Mouse (Mus musculus) intestine, postnatal 0 days (tissue): ENCODE results near the gene Ndufa7. TPM values are rescaled to one million over a fixed set of nuclear protein-coding genes. Genes with fewer than 3 reads are reported as not detected.
A peak's percentile ranks its signal among the peaks of the same experiment; 100 is the strongest.

Experiments used
- ATAC-seq: fragments of 200-750 bp; cut with Nextera tagmentation; 2 replicates; pipeline ENCODE4 v1.8.0; 2017; ENCODE audit warnings: mild to moderate bottlenecking, moderate TSS enrichment, moderate library complexity
- H3K27ac ChIP-seq: fragments of 300-500 bp; sonication (generic); 2 replicates; pipeline ENCODE4 v1.5.1; 2014; ENCODE audit warnings: mild to moderate bottlenecking, low read depth, low read length, moderate library complexity
- H3K27me3 ChIP-seq: fragments of 300-500 bp; sonication (generic); replicated peaks from 2 replicates; pipeline ENCODE4 v1.6.1; 2014; ENCODE audit warnings: low read length, mixed read lengths; ENCODE audit not compliant: control insufficient read depth, insufficient read depth
- H3K36me3 ChIP-seq: fragments of 300-500 bp; sonication (generic); 2 replicates; pipeline ENCODE4 v1.6.1; 2014; ENCODE audit warnings: mild to moderate bottlenecking, moderate library complexity; ENCODE audit not compliant: control insufficient read depth, insufficient read depth
- H3K4me1 ChIP-seq: fragments of 300-500 bp; sonication (generic); replicated peaks from 2 replicates; pipeline ENCODE4 v1.6.1; 2014; ENCODE audit warnings: antibody characterized with exemption, low read length, mixed read lengths; ENCODE audit not compliant: control insufficient read depth, insufficient read depth
- H3K4me2 ChIP-seq: fragments of 300-500 bp; sonication (generic); replicated peaks from 2 replicates; pipeline ENCODE4 v1.6.1; 2014; ENCODE audit warnings: low read depth, mild to moderate bottlenecking, moderate library complexity
- H3K4me3 ChIP-seq: fragments of 300-500 bp; sonication (generic); 2 replicates; pipeline ENCODE4 v1.5.1; 2014; ENCODE audit warnings: low read depth, low read length
- H3K9ac ChIP-seq: fragments of 300-500 bp; sonication (generic); 2 replicates; pipeline ENCODE4 v1.6.1; 2014; ENCODE audit warnings: mild to moderate bottlenecking, low read depth, low read length
- H3K9me3 ChIP-seq: fragments of 300-500 bp; sonication (generic); 2 replicates; pipeline ENCODE4 v1.6.1; 2016; ENCODE audit warnings: mixed run types; ENCODE audit not compliant: control insufficient read depth
- CTCF ChIP-seq: sonication (generic); IDR thresholded peaks from 2 replicates; pipeline ENCODE4 v1.5.1; 2016; ENCODE audit warnings: low read depth, mild to moderate bottlenecking, control low read depth, antibody characterized with exemption, moderate library complexity
- WGBS: fragments of 180-500 bp; shearing (Covaris S2); extraction: QIAGEN DNeasy Blood & Tissue Kit; methylation state at CpG from one replicate; pipeline ENCODE4 v1.1.7; 2014; 5-methylcytosine and 5-hydroxymethylcytosine counted together
- polyA plus RNA-seq: library from polyadenylated mRNA; unstranded; fragments of >200 nt; fragmentation: Nextera tagmentation; extraction: Ambion mirVana; gene quantifications from 2 replicates; pipeline ENCODE4 v1.2.1, GENCODE M21; 2015

Gene Ndufa7
- polyA plus RNA-seq, 1 experiment from 2014 or later: 513 TPM

GRCm38 (mm10) chr17:33825462-33825861 lies 1.1 kb downstream of the Ndufa7 start:
- H3K9ac ChIP-seq: peak overlapping the region; percentile 86; the same call in 1 of the 2 replicates

DNA sequence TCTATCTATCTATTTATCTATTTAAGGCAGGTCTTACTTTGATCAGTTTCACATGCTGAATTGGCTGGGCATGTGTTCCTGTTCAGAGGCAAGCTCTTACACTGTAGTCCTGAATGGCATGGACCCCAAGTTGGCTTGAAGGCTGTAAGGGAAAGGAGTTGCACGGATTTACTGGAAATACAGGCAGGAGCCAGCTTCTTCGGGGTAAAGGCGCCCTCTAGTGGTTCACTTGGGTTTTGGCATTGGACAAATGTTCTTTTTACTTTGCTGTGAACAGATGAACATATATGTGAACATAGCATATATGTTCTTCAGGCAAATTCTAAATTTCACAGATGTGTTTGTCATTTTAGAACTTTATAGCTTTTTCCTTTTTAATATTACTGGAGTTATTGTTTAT lies 2.5 kb downstream of the Ndufa7 start:
- H3K27me3 ChIP-seq: no peaks in the 10 kb centered on the region
- H3K9me3 ChIP-seq: no peaks in the 10 kb centered on the region
- peaks cover 50% of the 10 kb centered on the region for H3K36me3 ChIP-seq
- H3K9ac ChIP-seq: no peak overlapping the region
- ATAC-seq: no peak
- TF ChIP-seq CTCF: peak; percentile 94
- no peak overlapping the region for H3K4me2 ChIP-seq
- WGBS: 0% methylated on average over 3 of the region's 3 CpGs
- 0 out of 2 replicates have a peak, but pooled peaks cover 8% of the 10 kb centered on the region for H3K4me1 ChIP-seq
- no peak overlapping the region for H3K27ac ChIP-seq
- H3K4me3 ChIP-seq: no peak overlapping the region

More at GRCm38 (mm10) chr17:33825462-33825861, 1.1 kb downstream of the Ndufa7 start:
- Histone ChIP-seq H3K4me3 (0 out of 2 replicates have a peak overlapping the region, but pooled peaks have one; percentile 78), H3K4me2 (peak overlapping the region; percentile 74), H3K4me1 (0 out of 2 replicates have a peak, but pooled peaks cover 8% of the 10 kb centered on the region), H3K9me3 (no peaks in the 10 kb centered on the region), H3K27ac (no peak overlapping the region), H3K27me3 (no peaks in the 10 kb centered on the region), H3K36me3 (peaks cover 50% of the 10 kb centered on the region)
- 73% methylated on average over 8 of the region's 8 CpGs for WGBS
- no peak for TF ChIP-seq CTCF
- no peak for ATAC-seq

GRCm38 (mm10) chr17:33828892-33829291 lies 4.5 kb downstream of the Ndufa7 start:
- Histone ChIP-seq H3K27me3 (no peaks in the 10 kb centered on the region), H3K4me3 (no peak overlapping the region), H3K36me3 (peaks cover 52% of the 10 kb centered on the region), H3K27ac (no peak overlapping the region), H3K9me3 (no peaks in the 10 kb centered on the region), H3K4me2 (no peak overlapping the region), H3K9ac (no peak overlapping the region), H3K4me1 (0 out of 2 replicates have a peak, but pooled peaks cover 8% of the 10 kb centered on the region)
- WGBS: 20% methylated on average over 2 of the region's 2 CpGs
- peak; percentile 62 for ATAC-seq
- peak; percentile 16; the same call in 1 of the 2 replicates for TF ChIP-seq CTCF

- Histone ChIP-seq H3K27ac (no peak overlapping the region; the same call in 1 of the 2 replicates), H3K36me3 (peaks cover 58% of the 10 kb centered on the region)
- no peak for TF ChIP-seq CTCF
Measured at GRCm38 (mm10) chr17:33829561-33829960, 5.2 kb downstream of the Ndufa7 start.

DNA sequence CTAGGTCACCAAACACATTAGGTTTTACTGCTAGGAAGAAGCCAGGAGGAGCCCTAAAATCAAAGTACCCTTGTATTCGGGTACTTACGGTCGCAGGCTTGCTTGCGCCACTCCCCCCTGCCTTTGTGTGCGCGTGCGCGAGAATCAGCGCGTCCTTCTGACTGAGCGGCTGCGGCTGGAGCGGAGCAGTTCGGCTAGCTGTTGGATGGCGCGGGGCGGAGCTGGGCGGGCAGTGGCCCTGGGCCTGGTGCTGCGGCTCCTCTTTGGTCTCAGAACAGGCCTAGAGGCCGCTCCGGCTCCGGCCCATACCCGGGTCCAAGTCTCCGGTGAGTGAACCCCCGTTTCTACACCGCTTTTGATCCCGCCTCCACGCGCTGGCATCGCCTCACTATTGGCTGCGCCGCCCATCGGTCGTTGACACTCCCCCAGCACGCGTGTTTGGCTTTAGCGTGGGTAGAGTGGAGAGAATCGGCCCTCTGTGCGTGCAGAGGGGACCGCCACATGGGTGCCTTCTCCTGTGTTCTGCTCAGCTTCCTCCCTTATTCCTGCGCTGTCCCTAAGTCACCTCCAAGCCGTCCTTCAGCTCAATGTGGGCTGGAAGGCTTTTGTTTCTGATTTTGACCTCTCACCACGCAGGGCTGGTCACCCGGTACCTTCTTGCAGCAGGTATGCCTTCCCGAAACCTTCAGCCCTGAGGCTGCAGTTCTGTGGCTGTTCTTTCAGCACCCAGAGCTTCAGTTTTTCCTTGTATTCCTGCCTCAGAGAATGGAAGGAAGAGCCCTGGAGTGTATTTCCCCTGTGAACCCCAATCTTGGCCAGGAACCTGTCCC lies 18.8 kb downstream of the Ndufa7 start, which contains the start of gene Cd320:
Gene Cd320, plus strand, starts transcription at position 126 of the 830 bp plus-strand sequence.
- Histone ChIP-seq H3K4me1 (no peaks in the 10 kb centered on the region; the same call in 1 of the 2 replicates), H3K36me3 (peaks cover 12% of the 10 kb centered on the region; the same call in 1 of the 2 replicates), H3K27ac (no peak within 1 kb of the TSS), H3K9me3 (no peaks in the 10 kb centered on the region), H3K4me2 (peak within 1 kb of the TSS; percentile 90), H3K4me3 (peak within 1 kb of the TSS; percentile 68), H3K9ac (peak within 1 kb of the TSS; percentile 59), H3K27me3 (no peaks in the 10 kb centered on the region)
- under 1% methylated on average over 45 of the region's 45 CpGs for WGBS
- peak; percentile 36 for TF ChIP-seq CTCF
- ATAC-seq: peak; percentile 89

More at GRCm38 (mm10) chr17:33829561-33829960, 5.2 kb downstream of the Ndufa7 start:
- no peaks in the 10 kb centered on the region for H3K9me3 ChIP-seq
- no peak overlapping the region for H3K4me3 ChIP-seq
- no peaks in the 10 kb centered on the region for H3K27me3 ChIP-seq
- no peak for ATAC-seq
- H3K4me1 ChIP-seq: 0 out of 2 replicates have a peak, but pooled peaks cover 8% of the 10 kb centered on the region
- 89% methylated on average over 10 of the region's 10 CpGs for WGBS
- H3K9ac ChIP-seq: no peak overlapping the region
- no peak overlapping the region for H3K4me2 ChIP-seq

DNA sequence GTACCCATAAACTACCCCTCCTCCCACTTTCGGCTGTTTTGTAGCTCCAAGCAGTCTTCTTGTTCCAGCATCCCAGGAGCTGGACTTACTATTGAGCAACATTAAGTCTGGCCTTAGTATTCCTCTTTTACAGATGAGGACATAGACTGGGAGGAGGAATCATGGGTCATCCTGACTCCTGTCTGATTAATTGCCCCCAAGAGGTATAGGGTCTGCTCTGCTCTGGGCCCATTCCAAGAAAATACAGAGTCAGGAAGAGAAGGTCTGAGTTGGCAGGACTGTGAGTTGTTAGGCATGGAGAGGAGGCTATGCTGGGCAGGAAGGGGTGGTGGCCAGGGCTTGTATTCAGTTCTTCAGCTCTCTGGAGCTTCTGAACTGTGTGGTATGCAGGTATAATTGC lies 19.8 kb downstream of the Ndufa7 start:
- WGBS: 76% methylated on average over 1 of the region's 1 CpGs
- Histone ChIP-seq H3K9me3 (no peaks in the 10 kb centered on the region), H3K27ac (no peak overlapping the region), H3K36me3 (peaks cover 10% of the 10 kb centered on the region; the same call in 1 of the 2 replicates), H3K27me3 (no peaks in the 10 kb centered on the region), H3K4me1 (no peaks in the 10 kb centered on the region; the same call in 1 of the 2 replicates), H3K9ac (no peak overlapping the region), H3K4me2 (no peak overlapping the region), H3K4me3 (no peak overlapping the region)
- TF ChIP-seq CTCF: no peak
- ATAC-seq: no peak
